8 mouse cellular contexts compared by ENCODE assay signal in genomic region chr5:139775216-139775926, GRCm38 (mm10). TPM values are rescaled to one million over a fixed set of nuclear protein-coding genes. Genes with fewer than 3 reads are reported as not detected.
DNase-seq lines count a peak whose midpoint lies in the region; ATAC-seq lines count a peak whose summit lies in the region.

Gene Ints1 (minus strand): TSS chr5:139775674.

- under 1% methylated on average over 55 of the region's 55 CpGs for WGBS in hindbrain, embryonic 12.5 days

- H3K9me3 ChIP-seq in hindbrain, embryonic 12.5 days (replicated peaks): no peaks in the 10 kb centered on the region

- H3K9ac ChIP-seq in hindbrain, embryonic 12.5 days: peak within 1 kb of the TSS; percentile 90

- peaks cover 10% of the 10 kb centered on the region for H3K4me1 ChIP-seq in hindbrain, embryonic 12.5 days

- H3K27me3 ChIP-seq in hindbrain, embryonic 12.5 days: no peaks in the 10 kb centered on the region

- peak within 1 kb of the TSS; percentile 70; the same call in 1 of the 2 replicates for H3K27ac ChIP-seq in hindbrain, embryonic 12.5 days

- peak within 1 kb of the TSS; percentile 97 for H3K4me2 ChIP-seq in hindbrain, embryonic 12.5 days (replicated peaks)

- H3K4me3 ChIP-seq in hindbrain, embryonic 12.5 days: peak within 1 kb of the TSS; percentile 97

- peak; percentile 83 for ATAC-seq in hindbrain, embryonic 12.5 days (ENCODE audit: low FRiP score)

- peaks cover 36% of the 10 kb centered on the region for H3K36me3 ChIP-seq in hindbrain, embryonic 12.5 days

- peak; percentile 98 for DNase-seq in NIH3T3 (ENCODE audit: low read depth)
- peak; percentile 98 to 99 for DNase-seq in cerebellum, postnatal 10 days
- peak; percentile 89 to 93 for DNase-seq in frontal cortex, postnatal 10 days (ENCODE audit: low spot score in 2 of 2)
- DNase-seq in layer of hippocampus, postnatal 14 days (ENCODE audit: low spot score in 2 of 2): peak; percentile 93 to 97
- peak; percentile 98 for DNase-seq in lung, postnatal 14 days
- peak; percentile 87 for DNase-seq in retina, adult 2 months (ENCODE audit: low read depth, low spot score)
- peak; percentile 95 to 96 for DNase-seq in thymus, postnatal 36 days

RNA-seq across cellular contexts. Expression of gene Ints1, which starts in this region (rescaled TPM):
- 32.8 and 37.7 TPM in 2 replicates for polyA plus RNA-seq in hindbrain, embryonic 12.5 days (2016; fragmentation: Nextera tagmentation; extraction: Ambion mirVana)
- 10 to 100 TPM; 83.6 to 97.2 TPM for total RNA-seq in layer of hippocampus, postnatal 14 days (2021)

Comparison
In these comparisons a context has a peak if more than half of its experiments do, and no peak if none do; other contexts are left out.
1. Peak in every context shown above with its lines: DNase-seq, ATAC-seq, H3K4me3 ChIP-seq and H3K27ac ChIP-seq.